Mouse (Mus musculus) C2C12 (cell line): Measurements from ENCODE around the gene Usp39.

ENCODE experiments used
- CTCF ChIP-seq: IDR thresholded peaks from one replicate; pipeline ENCODE4 v1.5.1; 2011; ENCODE audit not compliant: control insufficient read depth, insufficient read depth, insufficient read length
- MAX ChIP-seq: IDR thresholded peaks from one replicate; pipeline ENCODE4 v1.6.1; 2011; ENCODE audit warnings: mild to moderate bottlenecking, control low read depth
- MYOD1 ChIP-seq: IDR thresholded peaks from one replicate; pipeline ENCODE4 v1.6.1; 2011; ENCODE audit warnings: low read depth; ENCODE audit not compliant: control insufficient read depth, insufficient read length
- USF1 ChIP-seq: IDR thresholded peaks from one replicate; pipeline ENCODE4 v1.6.1; 2011; ENCODE audit warnings: low read depth, mild to moderate bottlenecking, control low read depth, moderate library complexity

- TF ChIP-seq CTCF = no peak
- TF ChIP-seq USF1 = no peak
- TF ChIP-seq MAX = no peak
- no peak for TF ChIP-seq MYOD1
These were observed 71.8 kb downstream of the Usp39 start for GRCm38 (mm10) chr6:72273153-72273552.
